Mouse (Mus musculus): ENCODE measurements around the gene Olfr596.
"Not testable (repeated sequence)": the region's sequence is repeated elsewhere in the genome, so short reads cannot be mapped to it uniquely, and the experiment has no call there.

The Olfr596 gene

DNA sequence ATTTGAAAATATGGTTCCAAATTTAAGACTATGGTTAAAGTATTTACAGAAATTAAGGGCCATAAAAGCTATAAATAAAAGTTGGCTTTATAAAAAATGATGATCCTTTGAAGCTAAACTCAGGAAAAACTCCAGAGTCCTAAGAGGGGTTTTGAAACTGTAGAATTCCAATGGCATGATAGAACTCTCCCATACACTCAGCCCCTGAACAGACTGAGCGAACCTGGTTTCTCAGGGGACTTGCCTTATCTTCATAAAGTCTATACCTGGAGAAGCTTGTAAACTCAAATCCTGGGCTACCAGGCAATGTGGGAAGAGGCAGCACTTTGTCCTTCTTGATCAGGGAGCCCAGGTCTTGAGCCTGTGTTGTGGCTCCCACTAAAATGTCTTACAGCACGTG lies at the start of gene Olfr596:
Gene Olfr596, plus strand, starts transcription at position 301 of the 400 bp plus-strand sequence.
- not testable (repeated sequence) for DNase-seq (ENCODE audit: low spot score in 2 of 2)

DNA sequence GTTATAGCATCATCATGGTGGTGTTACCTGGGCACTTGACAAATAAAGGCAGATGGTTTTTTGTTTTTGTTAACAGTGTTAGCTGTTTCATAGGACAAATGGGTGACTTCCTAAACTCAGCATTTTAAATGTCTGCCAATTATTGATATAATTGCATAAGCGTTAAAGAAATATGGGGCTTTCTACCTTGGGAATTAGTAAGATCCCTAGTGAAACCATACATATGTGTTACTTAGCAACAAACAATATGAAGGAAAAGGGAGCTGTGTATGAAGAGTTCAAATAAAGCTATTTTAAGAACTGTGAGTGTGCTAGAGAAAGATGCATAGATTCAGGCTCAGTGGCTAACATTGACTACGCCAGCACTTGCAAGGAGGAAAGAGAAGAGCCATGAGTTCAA lies 10.6 kb downstream of the Olfr596 start, which contains the start of gene Olfr597:
Gene Olfr597, plus strand, starts transcription at position 301 of the 400 bp plus-strand sequence.
- DNase-seq (ENCODE audit: low spot score in 2 of 2), result not testable (repeated sequence)

DNA sequence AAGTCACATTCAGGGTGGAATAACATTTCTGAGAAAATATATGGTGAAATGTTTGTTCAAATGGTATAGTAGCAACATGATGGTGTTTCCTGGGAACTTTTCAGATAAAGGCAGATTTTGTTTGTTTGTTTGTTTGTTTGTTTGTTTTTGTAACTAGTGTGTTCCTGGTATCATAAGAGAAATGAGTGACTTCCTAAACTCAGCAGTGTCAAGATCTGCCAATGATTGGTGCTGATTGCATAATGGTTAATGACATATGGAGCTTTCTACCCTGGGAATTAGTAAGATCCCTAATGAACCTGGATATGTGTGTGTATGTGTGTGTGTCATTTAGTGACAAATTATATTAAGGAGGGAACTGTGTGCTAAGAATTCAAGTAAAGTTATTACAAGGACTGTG lies 17.8 kb downstream of the Olfr596 start, which contains the start of gene Olfr598:
Gene Olfr598, plus strand, starts transcription at position 301 of the 400 bp plus-strand sequence.
- DNase-seq (ENCODE audit: low spot score in 2 of 2), result no peak

DNA sequence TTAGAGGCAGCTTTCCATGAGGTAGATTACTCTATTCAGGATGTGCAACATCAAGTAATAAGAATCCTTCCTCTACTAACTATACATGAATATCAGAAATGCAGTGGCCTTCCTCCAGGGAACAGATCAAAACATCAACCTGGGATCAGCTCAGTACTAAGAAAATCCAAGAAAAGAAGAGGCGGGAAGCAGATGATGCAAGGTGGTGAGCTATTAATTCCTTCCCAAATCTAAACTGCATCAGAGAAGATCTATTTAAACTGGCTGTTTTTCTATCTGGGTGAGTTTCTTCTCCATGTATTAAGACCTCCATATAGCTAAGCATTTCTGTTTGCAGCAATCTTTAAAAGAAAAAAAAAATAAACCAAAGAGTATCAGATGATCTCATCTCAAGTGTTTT lies 30.2 kb downstream of the Olfr596 start, which contains the start of gene Olfr599:
Gene Olfr599, plus strand, starts transcription at position 301 of the 400 bp plus-strand sequence.
- DNase-seq (ENCODE audit: low spot score in 2 of 2), result no peak

DNA sequence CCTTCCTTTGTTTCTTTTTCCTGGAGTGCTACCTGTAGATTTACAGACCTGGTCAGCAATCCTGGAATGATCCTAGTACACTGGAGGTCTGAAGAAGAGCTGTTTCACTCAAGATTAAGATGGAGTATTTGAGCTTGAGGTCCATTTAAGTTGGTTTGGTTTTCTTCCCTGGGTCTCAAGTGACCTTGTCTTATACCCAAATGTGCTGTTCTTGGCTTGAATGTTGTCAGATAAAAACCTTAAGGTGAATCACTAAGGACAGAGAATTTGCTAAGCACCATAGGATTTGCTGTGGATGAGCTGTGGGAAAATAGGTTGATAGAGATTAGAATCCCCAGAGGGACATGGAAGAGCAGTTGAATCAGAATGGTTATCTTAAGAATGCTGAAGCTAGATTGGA lies 44.1 kb downstream of the Olfr596 start, which contains the start of gene Olfr600:
Gene Olfr600, minus strand, starts transcription at position 101 of the 400 bp plus-strand sequence.
- DNase-seq (ENCODE audit: low spot score in 2 of 2), result no peak
